Mouse (Mus musculus): Measurements from ENCODE around the gene Chil3. TPM values are rescaled to one million over a fixed set of nuclear protein-coding genes. Genes with fewer than 3 reads are reported as not detected.

Chil3 gene
- polyA plus RNA-seq, 1 experiment from 2014 or later = not detected

Other genes with a start within 250 kb of the Chil3 start
- gene I830077J02Rik, start 234.9 kb downstream of the Chil3 start, polyA plus RNA-seq (2014; fragmentation: Nextera tagmentation; extraction: Ambion mirVana) = 5.6 and 5.9 TPM in 2 replicates
- 154 and 167 TPM in 2 replicates for gene Wdr77, start 208.2 kb downstream of the Chil3 start, polyA plus RNA-seq (2014; fragmentation: Nextera tagmentation; extraction: Ambion mirVana)
- gene Atp5f1, start 207.5 kb downstream of the Chil3 start, polyA plus RNA-seq (2014; fragmentation: Nextera tagmentation; extraction: Ambion mirVana) = 499 and 512 TPM in 2 replicates
- 1.0 and 1.7 TPM in 2 replicates for gene Ovgp1, start 193.9 kb downstream of the Chil3 start, polyA plus RNA-seq (2014; fragmentation: Nextera tagmentation; extraction: Ambion mirVana)
- not detected in 2 replicates for gene Pifo, start 152.9 kb downstream of the Chil3 start, polyA plus RNA-seq (2014; fragmentation: Nextera tagmentation; extraction: Ambion mirVana)
- not detected in 2 replicates for gene Chil5, start 134.8 kb downstream of the Chil3 start, polyA plus RNA-seq (2014; fragmentation: Nextera tagmentation; extraction: Ambion mirVana)
- gene Chia1, start 54.3 kb downstream of the Chil3 start, polyA plus RNA-seq (2014; fragmentation: Nextera tagmentation; extraction: Ambion mirVana) = not detected in 2 replicates
- gene Chil4, start 51.9 kb upstream of the Chil3 start, polyA plus RNA-seq (2014; fragmentation: Nextera tagmentation; extraction: Ambion mirVana) = not detected in 2 replicates
- not detected in 2 replicates for gene Chil6, start 238.6 kb upstream of the Chil3 start, polyA plus RNA-seq (2014; fragmentation: Nextera tagmentation; extraction: Ambion mirVana)

All from liver, embryonic 11.5 days (tissue).